Mouse (Mus musculus) embryo, embryonic 11 days (tissue): ENCODE data around the gene Thra.

Source experiments
- DNase-seq: peaks from one replicate; pipeline ENCODE4 v3.0.0-alpha.2; 2015

Thra gene

GRCm38 (mm10) chr11:98740393-98741050 lies at the start of gene Thra:
Gene Thra (plus strand): TSS chr11:98740638.
- DNase-seq: peak; percentile 81

GRCm38 (mm10) chr11:98693201-98693600 lies 47.2 kb upstream of the Thra start:
- DNase-seq: no peak

GRCm38 (mm10) chr11:98693746-98694145 lies 46.7 kb upstream of the Thra start:
- no peak for DNase-seq

DNA sequence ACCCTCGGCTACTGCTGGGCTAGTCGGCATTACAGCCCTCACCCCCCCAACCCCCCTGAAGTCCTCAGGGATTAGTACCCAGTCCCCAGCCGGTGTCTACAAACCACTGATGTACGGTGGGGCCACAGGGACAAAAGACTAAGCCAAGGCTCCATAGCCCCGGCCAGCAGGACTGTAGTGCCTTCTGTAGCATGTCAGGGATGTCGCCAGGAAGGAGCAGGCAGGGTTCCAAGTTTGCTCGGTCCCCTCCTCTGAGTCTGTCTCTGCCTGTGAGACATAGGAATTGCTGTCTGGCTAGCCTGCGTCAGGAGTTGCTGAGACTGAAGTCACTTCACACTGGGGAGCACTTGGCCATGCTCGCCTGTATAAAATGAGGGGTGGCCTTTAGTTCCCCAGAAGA lies 46.1 kb upstream of the Thra start:
- DNase-seq: no peak

DNA sequence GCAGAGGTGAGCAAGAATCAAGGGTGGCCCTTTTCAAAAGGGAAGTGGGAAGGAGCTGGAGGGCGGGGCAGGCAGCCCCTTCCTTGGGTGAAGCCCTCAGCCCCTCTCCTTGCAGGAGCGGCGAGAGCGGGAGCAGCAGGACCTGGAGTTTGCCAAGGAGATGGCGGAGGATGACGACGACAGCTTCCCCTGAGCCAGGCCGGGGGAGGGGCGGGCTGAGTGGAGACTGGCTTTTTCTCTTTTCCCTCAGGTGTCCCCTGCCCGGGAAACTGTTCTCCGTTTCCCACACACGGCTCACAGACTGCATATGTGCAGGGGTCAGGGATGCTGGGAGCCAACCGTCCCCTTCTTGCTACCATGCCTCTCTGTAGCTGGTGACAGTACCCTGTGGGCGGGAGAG lies 45.0 kb upstream of the Thra start:
- DNase-seq: no peak

DNA sequence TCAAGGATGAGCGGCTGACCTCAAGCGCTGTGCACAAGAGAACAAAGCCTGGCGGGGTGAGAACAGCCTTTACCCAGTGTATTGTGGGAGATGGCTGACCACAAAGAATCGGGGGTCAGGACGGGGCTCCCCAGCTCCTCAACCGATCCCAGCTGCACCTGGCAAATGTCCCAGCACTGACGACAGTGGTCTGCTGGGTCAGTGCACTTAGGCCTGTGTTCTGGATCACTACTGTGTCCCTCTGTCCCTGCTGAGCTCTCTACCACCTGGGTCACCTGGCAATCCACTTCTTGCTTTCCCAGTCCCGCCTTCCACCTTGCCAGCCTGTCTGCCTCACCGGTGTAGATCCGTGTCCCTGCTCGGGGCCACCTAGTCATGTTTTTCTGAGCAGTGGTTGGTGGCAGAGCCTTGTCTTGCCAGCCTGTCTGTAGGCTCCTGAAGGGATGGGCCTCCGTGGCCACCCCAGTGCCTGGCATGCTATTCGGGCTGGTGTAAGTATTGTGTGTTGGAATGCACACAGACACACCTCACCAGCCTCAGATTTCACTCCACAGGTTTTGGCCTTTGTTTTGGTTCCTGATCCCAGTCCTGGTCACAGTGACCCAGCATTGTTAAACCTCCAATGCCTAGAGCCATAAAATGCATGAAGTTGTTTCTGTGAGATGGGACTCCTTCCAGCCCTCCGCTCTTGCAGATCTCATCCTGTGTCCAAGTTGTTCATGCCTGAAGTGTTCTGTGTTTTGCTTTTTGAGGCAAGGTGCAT lies 43.8 kb upstream of the Thra start:
- no peak for DNase-seq

DNA sequence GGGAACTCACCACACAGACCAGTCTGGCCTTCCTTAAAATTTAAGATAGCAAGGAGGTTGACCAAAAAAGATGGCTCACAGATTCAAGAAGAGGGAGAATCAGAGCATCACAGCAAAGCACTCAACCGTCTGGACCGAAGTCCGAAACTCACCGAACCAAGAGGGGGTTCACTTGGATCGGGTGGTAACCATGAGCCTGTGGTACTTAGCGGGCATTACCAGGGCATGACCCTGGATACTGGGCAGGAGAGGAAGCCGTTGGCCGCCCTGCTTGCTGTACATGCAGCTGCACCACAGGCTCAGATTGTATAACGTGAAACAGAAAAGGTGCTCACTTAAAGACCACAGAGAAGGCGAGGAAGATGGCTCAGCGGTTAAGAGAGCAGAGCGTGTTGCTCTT lies 43.2 kb upstream of the Thra start:
- no peak for DNase-seq

DNA sequence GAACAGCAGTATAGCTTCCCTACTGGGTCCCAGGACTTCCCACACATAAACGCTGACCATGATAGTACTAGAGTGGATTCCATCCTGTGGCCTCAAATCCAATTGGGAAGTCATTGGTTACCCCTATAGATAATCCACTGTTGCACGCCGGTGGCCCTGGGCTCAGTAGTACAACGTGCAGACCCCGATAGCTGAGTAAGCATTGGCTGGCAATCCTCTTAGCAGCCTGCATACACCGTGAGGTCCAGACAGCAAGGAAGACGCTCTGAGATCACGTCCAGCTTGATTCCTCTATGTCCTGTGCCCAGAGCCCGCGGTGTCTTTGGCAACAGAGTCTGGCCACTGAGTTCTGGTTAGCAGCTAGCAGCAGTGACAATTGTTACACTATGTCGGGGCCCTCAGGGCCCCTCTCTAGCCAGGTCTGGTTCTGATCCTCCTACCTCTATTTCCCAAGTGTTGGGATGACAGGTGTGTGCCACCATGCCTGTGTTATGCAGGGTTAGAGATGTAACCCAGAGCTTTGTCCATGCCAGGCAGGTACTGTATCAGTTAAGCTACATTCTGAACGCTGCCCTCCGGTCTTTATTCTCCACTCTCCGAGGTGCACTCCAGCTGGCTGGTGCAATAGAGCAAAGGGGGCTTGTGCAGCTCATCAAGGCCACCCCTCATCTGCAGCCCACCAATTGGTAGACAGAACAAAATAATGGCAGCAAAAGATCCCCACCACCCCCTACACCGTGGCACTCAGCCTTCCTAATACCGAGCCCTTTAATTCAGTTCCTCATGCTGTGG lies 41.4 kb upstream of the Thra start:
- DNase-seq: no peak

- peak; percentile 72 for DNase-seq
Measured at GRCm38 (mm10) chr11:98699911-98700310, 40.5 kb upstream of the Thra start.

DNA sequence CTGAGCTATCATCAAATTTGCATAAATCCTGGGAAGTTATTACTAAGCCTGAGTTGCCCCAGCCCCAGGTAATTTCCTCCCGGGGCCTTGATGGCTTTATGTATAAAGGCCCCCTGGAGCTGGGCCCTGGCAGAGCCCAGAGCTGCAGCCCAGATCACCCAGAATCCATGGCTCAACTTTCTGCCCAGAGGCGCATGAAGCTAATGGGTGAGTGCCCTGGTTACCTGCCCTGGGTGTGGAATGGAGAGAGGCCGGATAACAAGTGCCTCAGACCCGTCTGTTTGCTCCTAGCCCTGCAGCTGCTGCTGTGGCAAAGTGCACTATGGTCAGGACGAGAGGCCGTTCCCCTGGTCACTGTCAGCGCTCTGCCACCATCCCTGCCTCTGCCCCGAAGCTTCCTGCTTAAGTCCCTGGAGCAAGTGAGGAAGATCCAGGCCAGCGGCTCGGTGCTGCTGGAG lies 39.2 kb upstream of the Thra start, which contains the start of gene Csf3:
Gene Csf3 (plus strand): TSS at position 51 of the 458 bp plus-strand sequence.
- DNase-seq: no peak

- no peak for DNase-seq
Measured at GRCm38 (mm10) chr11:98702323-98702722, 38.1 kb upstream of the Thra start.

DNA sequence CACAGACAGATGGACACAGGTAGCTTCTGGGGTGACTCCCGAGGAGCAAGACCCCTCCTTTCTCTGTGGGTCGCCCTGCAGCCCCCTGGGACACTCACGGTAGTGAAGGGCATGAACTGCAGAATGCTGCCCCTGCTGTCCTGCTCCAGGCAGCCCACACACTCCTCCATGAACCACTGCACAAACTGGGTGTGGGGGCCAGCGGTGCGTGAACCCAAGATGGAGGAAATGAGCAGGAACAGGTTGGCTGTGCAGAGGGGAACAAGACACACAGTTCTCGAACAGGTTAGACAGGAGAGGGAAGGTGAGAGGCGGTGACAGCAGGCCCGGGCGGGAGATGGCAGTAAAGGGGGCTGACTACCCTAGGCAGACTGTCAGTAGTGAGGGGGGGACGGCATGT lies 35.4 kb upstream of the Thra start:
- no peak for DNase-seq

DNA sequence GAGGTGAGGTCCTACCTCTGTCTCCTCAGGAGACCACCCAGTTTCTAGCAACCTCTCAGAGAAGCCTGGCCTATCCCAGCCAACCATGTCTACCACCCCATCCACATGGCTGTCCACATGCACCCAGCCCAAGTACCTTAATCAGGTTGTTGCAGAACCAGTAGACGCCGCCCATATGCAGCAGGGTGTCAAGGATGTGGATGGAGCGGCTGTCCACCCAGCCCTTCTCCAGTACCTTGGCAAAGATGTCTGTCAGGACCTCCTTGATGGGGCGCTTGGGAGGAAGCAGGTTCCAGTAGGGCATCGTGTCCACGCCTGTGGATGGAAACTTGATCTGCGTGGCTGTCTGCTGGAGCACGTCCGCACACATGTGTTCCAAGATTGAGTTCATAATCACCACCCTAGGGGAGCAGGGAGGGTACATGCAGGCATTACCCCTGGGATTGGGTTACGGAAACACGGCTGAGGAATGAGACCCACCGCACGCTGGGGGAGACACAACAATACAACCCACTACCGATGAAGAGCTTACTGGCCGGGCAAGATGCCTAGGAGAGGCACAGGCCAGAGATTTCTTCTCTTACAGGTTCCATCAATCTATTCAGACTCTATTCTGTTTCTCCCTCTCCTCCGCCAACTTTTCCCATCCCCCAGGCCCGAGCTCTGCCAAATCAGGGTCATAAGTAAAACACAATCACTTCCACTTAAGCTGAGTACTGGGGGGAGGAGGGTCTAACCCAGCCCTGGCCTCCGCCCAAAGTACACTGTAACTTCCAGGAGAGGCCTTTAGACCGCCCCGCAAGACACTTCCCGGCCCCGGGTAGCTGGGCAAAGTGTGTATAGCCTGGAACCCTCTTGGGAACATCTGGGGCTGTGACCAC lies 32.8 kb upstream of the Thra start:
- DNase-seq: no peak

DNA sequence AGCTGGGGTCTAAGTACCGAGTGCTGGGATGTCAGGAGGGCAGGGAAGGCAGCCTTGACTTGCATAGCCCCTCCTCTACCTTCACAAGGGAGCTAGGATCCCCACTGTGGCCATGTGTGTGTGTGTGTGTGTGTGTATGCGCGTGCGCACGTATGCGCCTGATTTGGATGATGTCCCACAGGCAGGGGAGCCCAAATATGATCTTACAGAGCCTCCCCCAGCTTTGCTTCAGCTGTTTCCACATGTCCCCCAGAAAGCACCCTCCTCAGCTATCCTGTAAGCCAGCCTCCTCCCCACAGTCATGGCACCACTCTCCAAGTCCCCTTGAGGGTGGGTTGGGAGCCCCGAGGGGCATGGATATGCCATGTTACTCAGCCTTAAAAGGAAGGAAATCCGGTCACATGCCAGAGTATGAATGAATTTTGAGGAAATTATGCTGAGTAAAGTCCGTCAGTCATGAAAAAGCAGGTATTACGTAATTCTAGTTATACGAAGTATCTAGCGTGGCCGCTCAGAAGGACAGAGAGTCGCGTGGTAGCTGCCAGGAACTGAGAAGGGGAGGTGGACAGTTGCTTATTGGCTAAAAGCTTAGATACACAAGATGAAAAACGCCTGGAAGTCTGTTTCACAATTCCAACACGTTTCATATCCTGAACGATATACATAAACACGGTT lies 32.0 kb upstream of the Thra start:
- DNase-seq: no peak

DNA sequence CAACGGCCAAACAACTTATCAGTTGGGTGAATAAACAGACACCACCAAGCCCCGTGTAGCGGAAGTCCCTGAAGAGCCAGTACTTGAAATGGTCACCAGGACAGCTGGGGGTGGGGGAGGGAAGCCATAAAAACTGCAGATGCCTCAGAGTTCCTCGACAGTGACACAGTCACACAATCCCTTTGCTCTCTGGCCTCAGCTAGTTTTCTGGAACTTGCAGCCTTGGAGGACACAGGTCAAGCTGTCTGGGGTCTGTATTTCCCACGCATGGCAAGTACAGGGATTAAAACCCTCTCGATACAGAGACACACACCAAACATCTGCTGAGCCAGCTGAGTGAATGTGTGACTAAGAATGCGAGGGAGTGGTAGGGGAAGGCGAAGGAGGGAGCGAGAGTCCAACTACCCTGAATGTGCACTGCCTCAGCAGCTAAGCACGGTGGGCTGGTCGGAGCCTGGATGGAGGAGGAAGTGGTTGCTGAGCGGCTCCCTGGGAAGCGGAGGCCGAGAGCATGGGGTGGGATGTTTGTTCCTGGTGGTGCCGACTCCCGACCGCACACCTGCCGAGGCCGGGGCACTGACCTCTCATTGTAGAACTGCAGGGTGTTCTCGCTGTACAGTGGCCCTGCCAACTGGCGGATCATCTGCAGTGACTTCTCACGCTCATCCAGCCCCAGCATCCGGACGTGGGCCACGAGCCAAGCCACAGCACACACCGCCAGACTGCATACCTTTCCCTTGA lies 31.3 kb upstream of the Thra start:
- no peak for DNase-seq

DNA sequence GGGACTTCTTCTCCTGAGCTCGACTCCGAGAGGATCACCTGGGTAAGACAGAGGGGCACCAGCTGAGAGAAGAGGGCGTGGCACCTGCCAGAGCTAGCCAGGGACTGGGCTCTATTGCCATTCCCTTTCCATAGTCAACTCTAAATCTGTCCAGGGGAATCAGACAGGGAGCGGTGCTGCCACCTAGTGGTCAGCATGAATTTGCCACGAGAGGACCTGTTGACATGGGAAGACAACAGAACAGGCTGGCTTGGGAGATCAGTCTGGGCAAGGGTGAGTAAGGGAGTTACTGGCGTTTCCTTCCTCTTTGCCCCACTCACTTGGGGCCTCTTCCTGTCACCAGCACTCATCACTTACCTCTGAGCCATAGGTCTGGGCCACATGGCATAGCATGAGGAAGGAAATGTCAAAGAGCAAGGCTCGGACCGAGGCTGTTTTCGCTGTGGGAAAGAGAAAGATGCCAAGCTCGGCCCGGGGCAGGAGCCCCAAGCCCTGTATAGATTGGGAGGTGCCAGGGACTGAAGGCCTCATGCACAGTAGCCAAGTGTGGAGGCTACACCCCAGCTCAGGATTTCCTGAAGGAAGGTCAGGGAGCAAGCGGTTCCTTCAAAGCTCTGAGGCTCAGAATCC lies 29.9 kb upstream of the Thra start:
- peak; percentile 86 for DNase-seq

- DNase-seq: no peak
Measured at GRCm38 (mm10) chr11:98711046-98711434, 29.4 kb upstream of the Thra start.

- DNase-seq: peak; percentile 26
Measured at GRCm38 (mm10) chr11:98712009-98712408, 28.4 kb upstream of the Thra start.

GRCm38 (mm10) chr11:98713703-98714102 lies 26.7 kb upstream of the Thra start:
- no peak for DNase-seq

DNA sequence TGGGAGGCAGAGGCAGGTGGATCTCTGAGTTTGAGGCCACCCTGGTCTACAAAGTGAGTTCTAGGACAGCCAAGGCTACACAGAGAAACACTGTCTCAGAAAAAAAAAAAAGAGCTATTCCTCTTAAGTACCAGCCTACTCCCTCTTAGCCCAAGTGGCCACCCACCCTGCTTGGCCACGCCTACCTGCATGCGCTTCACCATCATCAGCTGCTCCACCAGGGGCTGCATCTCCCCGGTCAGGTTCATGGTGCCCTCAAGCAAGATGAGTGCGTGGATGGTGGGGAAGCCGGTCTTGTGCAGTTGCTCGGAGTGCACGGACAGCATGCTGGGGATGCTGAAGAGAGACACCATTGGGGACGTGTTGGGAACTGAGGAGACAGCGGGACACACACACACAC lies 24.5 kb upstream of the Thra start:
- DNase-seq: no peak

- peak; percentile 65 for DNase-seq
Measured at GRCm38 (mm10) chr11:98717904-98718303, 22.5 kb upstream of the Thra start.
